17 mouse cellular contexts compared by ENCODE assay signal in genomic region chr6:147972552-147972951, GRCm38 (mm10).
"Had no signal": no experiment of that assay in that cellular context is flagged by ENCODE, and none has a peak within 500 bp of the region (broad histone marks: within the 10 kb centered on the region; RNA-seq: fewer than 3 reads in every experiment).

No protein-coding gene starts in this region.

- H3K4me3 ChIP-seq: neural tube, embryonic 12.5 days; neural tube, embryonic 13.5 days; neural tube, embryonic 15.5 days; stomach, embryonic 15.5 days had no signal

- H3K9me3 ChIP-seq: neural tube, embryonic 12.5 days; neural tube, embryonic 13.5 days; neural tube, embryonic 15.5 days; stomach, embryonic 15.5 days had no signal

- H3K9ac ChIP-seq: neural tube, embryonic 12.5 days; neural tube, embryonic 13.5 days; neural tube, embryonic 15.5 days; stomach, embryonic 15.5 days had no signal

- DNase-seq: retina, postnatal 1 day; right cerebral cortex, adult 18-20 months; right cerebral cortex, postnatal 14 days; right cerebral cortex, postnatal 25 days; right cerebral cortex, postnatal 4 days; spleen, adult 18-20 months; thymus, adult 18-20 months; thymus, adult 2 months; thymus, postnatal 14 days; thymus, postnatal 25 days; thymus, postnatal 36 days; thymus, postnatal 4 days had no signal

- H3K27ac ChIP-seq: neural tube, embryonic 12.5 days; neural tube, embryonic 13.5 days; neural tube, embryonic 15.5 days; stomach, embryonic 15.5 days; stomach, postnatal 0 days had no signal

- H3K36me3 ChIP-seq: neural tube, embryonic 12.5 days; neural tube, embryonic 13.5 days; neural tube, embryonic 15.5 days; stomach, embryonic 15.5 days had no signal

- H3K27me3 ChIP-seq: neural tube, embryonic 12.5 days; neural tube, embryonic 13.5 days; neural tube, embryonic 15.5 days; stomach, embryonic 15.5 days had no signal

- H3K4me2 ChIP-seq: neural tube, embryonic 12.5 days; neural tube, embryonic 13.5 days; neural tube, embryonic 15.5 days; stomach, embryonic 15.5 days had no signal

- H3K4me1 ChIP-seq: neural tube, embryonic 12.5 days; neural tube, embryonic 13.5 days; neural tube, embryonic 15.5 days; stomach, embryonic 15.5 days had no signal
